Mouse (Mus musculus): Measurements from ENCODE around the gene Vmn1r17.
"Not testable (repeated sequence)": the region's sequence is repeated elsewhere in the genome, so short reads cannot be mapped to it uniquely, and the experiment has no call there.

Vmn1r17 gene

DNA sequence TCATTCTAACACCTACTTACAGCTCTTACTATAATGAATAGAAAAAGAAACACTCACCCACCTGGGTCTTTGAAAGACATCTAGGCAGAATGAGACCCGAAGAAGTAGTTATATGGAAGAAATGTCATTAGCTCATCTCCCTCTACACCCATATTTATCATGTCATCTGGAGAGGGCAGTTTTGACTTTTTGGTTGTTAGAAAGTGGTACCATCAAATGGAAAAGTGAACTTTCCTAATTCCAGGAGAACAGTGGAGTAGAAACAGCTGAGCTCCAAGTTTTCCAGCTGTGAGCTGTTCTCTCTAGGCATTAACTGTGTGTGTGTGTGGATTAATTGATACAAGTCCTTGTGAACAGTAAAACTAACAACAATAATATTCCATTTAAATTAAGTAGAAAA is at the start of gene Vmn1r17:
TSS of gene Vmn1r17 (minus strand) at position 101 of the 400 bp plus-strand sequence.
- DNase-seq (ENCODE audit: extremely low spot score, low read depth, low spot score) = no peak

DNA sequence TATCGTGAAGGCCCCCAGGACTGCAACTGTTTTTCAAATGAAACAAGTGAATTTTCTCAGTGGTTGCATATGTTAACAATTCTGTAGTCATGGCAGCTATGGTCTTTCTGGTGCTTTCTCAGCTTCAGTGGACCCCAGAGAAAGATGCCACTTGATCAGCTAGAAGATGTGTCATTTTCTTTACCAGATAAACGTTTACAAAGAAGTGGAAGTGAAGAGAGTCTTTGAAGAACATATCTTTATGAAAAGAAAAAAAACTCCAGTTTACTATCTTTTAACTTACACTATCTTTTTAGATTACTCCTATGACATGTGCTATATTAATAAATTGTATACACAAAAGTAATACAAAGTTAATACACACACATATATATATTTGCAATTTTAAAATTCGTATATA is 40.0 kb upstream of the Vmn1r17 start, which contains the start of gene Vmn1r19:
TSS of gene Vmn1r19 (plus strand) at position 301 of the 400 bp plus-strand sequence.
- DNase-seq (ENCODE audit: extremely low spot score, low read depth, low spot score) = not testable (repeated sequence)

DNA sequence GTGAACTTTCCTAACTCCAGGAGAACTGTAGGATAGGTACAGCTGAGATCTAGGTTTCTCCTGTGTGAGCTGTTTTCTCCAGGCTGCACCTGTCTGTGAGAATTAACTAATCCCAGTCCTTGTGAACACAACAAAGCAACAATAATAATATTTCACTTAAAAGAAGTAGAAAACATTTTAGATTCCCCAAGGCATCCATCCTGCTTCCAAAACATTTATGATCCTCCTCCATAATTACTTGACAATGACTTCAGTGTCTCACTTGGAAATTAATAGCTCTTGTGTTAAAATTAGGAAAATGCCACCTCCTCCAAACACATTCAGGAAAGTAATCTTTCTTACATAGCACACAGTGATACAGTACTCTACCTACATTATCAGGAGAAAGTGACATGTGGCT is 32.2 kb upstream of the Vmn1r17 start, which contains the start of gene Vmn1r18:
TSS of gene Vmn1r18 (minus strand) at position 101 of the 400 bp plus-strand sequence.
- no peak for DNase-seq (ENCODE audit: extremely low spot score, low read depth, low spot score)

DNA sequence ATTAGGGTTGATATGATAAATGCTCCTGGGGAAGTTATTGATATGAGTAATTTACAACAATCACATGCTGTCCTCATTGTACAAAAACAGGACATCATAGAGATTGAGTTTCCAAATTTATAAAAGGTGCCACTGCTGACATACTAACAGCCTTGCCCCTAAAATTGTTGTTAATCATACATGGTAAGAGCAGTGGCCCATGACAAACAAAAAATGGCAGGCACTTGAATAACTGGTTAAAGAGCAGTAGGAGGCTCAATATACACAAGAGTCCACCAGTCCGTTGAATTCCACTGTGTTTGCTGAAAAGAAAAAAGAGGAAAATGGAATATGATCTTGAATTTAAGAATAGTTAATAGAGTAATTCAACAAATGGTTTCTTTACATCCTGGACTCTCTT is 4.0 kb upstream of the Vmn1r17 start:
- DNase-seq (ENCODE audit: extremely low spot score, low read depth, low spot score) = no peak

DNA sequence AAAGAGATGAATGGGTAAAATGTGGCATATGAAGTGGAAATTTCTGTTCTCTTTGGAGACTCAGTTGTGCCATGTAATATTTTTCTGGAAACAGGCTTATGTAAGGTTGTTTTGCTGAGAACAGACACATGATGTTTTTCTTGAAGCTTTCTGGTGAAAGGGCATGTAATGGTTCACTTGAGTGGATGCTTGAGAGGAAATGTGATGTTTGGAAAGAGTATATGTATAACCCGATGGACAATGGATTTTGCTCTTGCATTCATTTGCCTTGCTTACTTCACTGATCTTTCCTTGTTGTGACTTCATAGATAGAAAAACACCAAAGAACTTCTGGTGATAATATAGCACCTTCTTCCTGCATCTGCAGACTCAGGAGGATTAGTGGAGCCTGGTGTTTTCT is 2.3 kb upstream of the Vmn1r17 start:
- DNase-seq (ENCODE audit: extremely low spot score, low read depth, low spot score) = not testable (repeated sequence)

DNA sequence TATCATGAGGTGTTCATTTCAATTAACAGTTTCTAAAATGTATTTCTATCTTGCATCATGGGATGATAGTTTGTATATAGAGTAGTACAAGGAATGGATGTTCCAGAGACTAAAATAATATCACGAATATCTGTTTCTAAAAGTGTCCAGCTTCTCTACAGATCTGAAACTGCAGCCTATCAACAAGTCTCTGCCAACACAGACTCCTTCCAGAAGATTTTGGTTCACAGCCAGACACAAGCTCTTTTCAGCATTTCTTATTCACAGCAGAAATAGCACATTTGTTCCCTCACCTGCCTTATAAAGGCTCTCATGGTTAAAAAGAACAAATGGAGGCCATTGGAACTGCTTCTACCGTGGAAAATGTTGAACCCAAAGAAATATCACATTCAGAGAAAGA is 6.7 kb downstream of the Vmn1r17 start:
- DNase-seq (ENCODE audit: extremely low spot score, low read depth, low spot score) = no peak

DNA sequence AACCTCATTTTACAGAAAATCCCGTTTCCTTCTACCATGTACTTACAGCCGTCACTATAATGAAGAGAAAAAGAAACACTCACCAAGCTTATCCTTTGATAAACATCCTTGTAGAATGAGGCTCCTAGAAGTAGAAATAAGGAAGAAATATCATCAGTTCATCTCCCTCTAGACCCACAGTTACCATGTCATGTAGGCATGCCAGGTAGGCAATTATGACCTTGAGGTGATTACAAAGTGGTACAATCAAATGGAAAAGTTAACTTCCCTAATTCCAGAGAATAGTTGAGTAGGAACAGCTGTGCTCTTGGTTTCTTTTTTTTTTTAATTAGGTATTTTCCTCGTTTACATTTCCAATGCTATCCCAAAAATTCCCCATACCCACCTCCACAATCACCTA is 34.1 kb downstream of the Vmn1r17 start, which contains the start of gene Vmn1r16:
TSS of gene Vmn1r16 (minus strand) at position 101 of the 400 bp plus-strand sequence.
- DNase-seq (ENCODE audit: extremely low spot score, low read depth, low spot score) = no peak

DNA sequence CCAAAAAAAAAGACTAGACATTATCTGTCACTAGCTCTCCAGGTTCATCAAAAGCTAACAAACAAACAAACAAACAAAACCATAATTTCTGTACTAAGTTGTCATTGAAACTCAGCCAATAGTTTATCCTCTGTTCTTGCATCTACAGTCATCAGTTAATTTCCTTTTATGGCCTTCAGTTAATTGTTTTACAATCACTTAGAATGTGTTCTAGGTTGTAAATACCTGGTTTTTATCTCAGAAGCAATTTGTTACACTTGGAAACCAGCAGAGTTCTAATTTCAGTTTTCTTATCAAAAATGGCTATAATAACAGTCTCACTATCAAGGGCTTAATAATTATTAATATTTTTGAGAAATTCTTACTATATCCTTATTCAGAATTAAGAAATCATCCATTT is 37.4 kb downstream of the Vmn1r17 start:
- DNase-seq (ENCODE audit: extremely low spot score, low read depth, low spot score) = no peak

Data from hindlimb bud, embryonic 11.5 days (tissue).